10 mouse cellular contexts compared by ENCODE assay signal in the genomic region with DNA sequence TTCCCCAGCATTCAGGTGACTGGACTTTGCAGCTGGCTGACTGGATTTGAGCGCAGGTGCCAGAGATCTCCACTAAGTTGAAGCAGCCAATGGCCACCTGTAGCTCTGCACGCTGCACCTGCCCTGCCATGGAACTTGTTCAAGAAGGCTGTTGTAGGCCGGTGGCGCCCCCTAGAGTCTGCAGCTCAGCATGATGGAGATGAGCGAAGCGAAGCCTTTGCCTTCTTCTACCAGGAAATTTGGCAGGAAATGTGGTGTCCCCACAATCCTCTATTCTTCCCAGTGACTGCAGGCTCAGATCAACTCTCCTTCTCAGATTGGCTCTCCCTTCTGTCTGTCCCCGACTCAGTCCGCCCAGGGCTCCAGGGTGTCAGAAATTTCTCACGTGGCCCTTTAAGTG. TPM values are rescaled to one million over a fixed set of nuclear protein-coding genes. Genes with fewer than 3 reads are reported as not detected.
DNase-seq lines count a peak whose midpoint lies in the region; ATAC-seq and TF ChIP-seq lines count a peak whose summit lies in the region.
"Had no signal": no experiment of that assay in that cellular context is flagged by ENCODE, and none has a peak within 500 bp of the region (broad histone marks: within the 10 kb centered on the region; RNA-seq: fewer than 3 reads in every experiment).

No protein-coding gene starts in this region.

- no peak overlapping the region for H3K4me2 ChIP-seq in forebrain, embryonic 13.5 days
- H3K4me2 ChIP-seq: embryonic facial prominence, embryonic 12.5 days; liver, embryonic 13.5 days had no signal

- H3K4me1 ChIP-seq in forebrain, embryonic 10.5 days = peaks cover 31% of the 10 kb centered on the region
- peaks cover 19% of the 10 kb centered on the region for H3K4me1 ChIP-seq in forebrain, embryonic 13.5 days
- H3K4me1 ChIP-seq: liver, embryonic 13.5 days had no signal

- H3K4me3 ChIP-seq in forebrain, embryonic 10.5 days = no peak overlapping the region
- H3K4me3 ChIP-seq in forebrain, embryonic 13.5 days = no peak overlapping the region
- H3K4me3 ChIP-seq: embryonic facial prominence, embryonic 12.5 days; liver, embryonic 13.5 days had no signal

- H3K27ac ChIP-seq in forebrain, embryonic 10.5 days = no peak overlapping the region
- H3K27ac ChIP-seq in forebrain, embryonic 13.5 days = no peak overlapping the region
- H3K27ac ChIP-seq: embryonic facial prominence, embryonic 12.5 days; liver, embryonic 13.5 days had no signal

- WGBS in forebrain, embryonic 10.5 days = 18% methylated on average over 9 of the region's 9 CpGs
- WGBS in forebrain, embryonic 13.5 days = 14% methylated on average over 9 of the region's 9 CpGs

- H3K9ac ChIP-seq in forebrain, embryonic 13.5 days = no peak overlapping the region
- H3K9ac ChIP-seq: embryonic facial prominence, embryonic 12.5 days; liver, embryonic 13.5 days had no signal

- H3K36me3 ChIP-seq in forebrain, embryonic 10.5 days (replicated peaks) = no peaks in the 10 kb centered on the region
- no peaks in the 10 kb centered on the region for H3K36me3 ChIP-seq in forebrain, embryonic 13.5 days (ENCODE audit: poor library complexity, severe bottlenecking)
- H3K36me3 ChIP-seq: embryonic facial prominence, embryonic 12.5 days; liver, embryonic 13.5 days had no signal

- H3K9me3 ChIP-seq in forebrain, embryonic 10.5 days = no peaks in the 10 kb centered on the region
- H3K9me3 ChIP-seq in forebrain, embryonic 13.5 days (replicated peaks) = no peaks in the 10 kb centered on the region
- H3K9me3 ChIP-seq: embryonic facial prominence, embryonic 12.5 days; liver, embryonic 13.5 days had no signal

- peak; percentile 59 for DNase-seq in forebrain, embryonic 10.5 days (ENCODE audit: extremely low spot score, low spot score)
- DNase-seq in brain, embryonic 14.5 days (ENCODE audit: low read depth) = peak; percentile 87
- DNase-seq in frontal cortex, postnatal 25 days (ENCODE audit: low spot score in 2 of 2) = peak; percentile 75 to 79
- DNase-seq in left cerebral cortex, postnatal 36 days (ENCODE audit: low spot score in 2 of 2) = peak; percentile 75 to 77
- peak; percentile 83 to 85 for DNase-seq in right cerebral cortex, postnatal 10 days (ENCODE audit: low spot score in 2 of 2)
- no peak for DNase-seq in spleen, postnatal 36 days (ENCODE audit: low spot score in 2 of 2)
- DNase-seq in heart, postnatal 10 days = no peak
- DNase-seq: liver, embryonic 13.5 days had no signal

- intact Hi-C loops in left cerebral cortex, postnatal 36 days (cut with DNase I) = loop anchor here (5.0 to 10.0 kb wide), 5 partner anchors 202 to 845 kb away; no protein-coding TSS in a partner anchor
- intact Hi-C loops in heart, postnatal 10 days (cut with DNase I) = loop anchor here (10.0 kb wide), 1 partner anchor 912 kb away; no protein-coding TSS in a partner anchor

- H3K27me3 ChIP-seq in forebrain, embryonic 10.5 days (ENCODE audit: poor library complexity, severe bottlenecking) = peaks cover 87% of the 10 kb centered on the region
- H3K27me3 ChIP-seq in forebrain, embryonic 13.5 days = peaks cover 71% of the 10 kb centered on the region

- peak; percentile 74 for TF ChIP-seq CTCF in brain, embryonic 14.5 days (IDR thresholded peaks at IDR 0.05; ENCODE audit: borderline replicate concordance, extremely low read depth, insufficient read depth, insufficient read length)

- TF ChIP-seq POLR2A in brain, embryonic 14.5 days (IDR thresholded peaks at IDR 0.05; ENCODE audit: borderline replicate concordance, extremely low read depth, insufficient read depth, insufficient read length, poor library complexity, severe bottlenecking) = no peak

- no peak for ATAC-seq in forebrain, embryonic 13.5 days

RNA-seq across cellular contexts. Expression of a gene that starts 4.0 kb away (rescaled TPM):
- 0.52 and 0.73 TPM in 2 replicates for polyA plus RNA-seq in forebrain, embryonic 10.5 days (2016; fragmentation: Nextera tagmentation; extraction: Ambion mirVana)
- polyA plus RNA-seq in forebrain, embryonic 13.5 days (2015; fragmentation: Nextera tagmentation; extraction: Ambion mirVana) = 0.57 TPM in 2 replicates
- 2.4 and 5.8 TPM in 2 replicates for polyA plus RNA-seq in brain, embryonic 14.5 days (2012; rRNA removed)
- total RNA-seq in left cerebral cortex, postnatal 36 days (2021) = 10 to 100 TPM; 62.8 to 63.5 TPM
- under 1 TPM; 0.05 to 0.07 TPM for total RNA-seq in heart, postnatal 10 days (2021)

Comparison
In these comparisons a context has a peak if more than half of its experiments do, and no peak if none do; other contexts are left out.
1. DNase-seq: peak in forebrain, embryonic 10.5 days (single experiment), brain, embryonic 14.5 days (single experiment), frontal cortex, postnatal 25 days (2 of 2), left cerebral cortex, postnatal 36 days (2 of 2) and right cerebral cortex, postnatal 10 days (2 of 2); none in spleen, postnatal 36 days (0 of 2) and heart, postnatal 10 days (0 of 2).